Mouse (Mus musculus) embryonic facial prominence, embryonic 15.5 days (tissue): ENCODE measurements at regions not wholly inside any gene's neighbourhood (a gene's known extent, or its start where the extent isn't known, plus 50 kb on each side); places are given as distances from the start of the nearest gene placed in this dataset.

ENCODE experiments used
- ATAC-seq: fragments of 200-750 bp; cut with Nextera tagmentation; 2 replicates; pipeline ENCODE4 v1.8.0; 2017; ENCODE audit warnings: low read depth, moderate TSS enrichment; ENCODE audit not compliant: insufficient number of reproducible peaks, low FRiP score, low TSS enrichment
- H3K27ac ChIP-seq: fragments of 300-500 bp; sonication (generic); replicated peaks from 2 replicates; pipeline ENCODE4 v1.5.1; 2015; ENCODE audit warnings: mild to moderate bottlenecking, inconsistent platforms
- H3K27me3 ChIP-seq: fragments of 300-500 bp; sonication (generic); 2 replicates; pipeline ENCODE4 v1.6.1; 2015; ENCODE audit warnings: inconsistent platforms
- H3K36me3 ChIP-seq: fragments of 300-500 bp; sonication (generic); 2 replicates; pipeline ENCODE4 v1.6.1; 2015; ENCODE audit warnings: mild to moderate bottlenecking, inconsistent platforms
- H3K4me1 ChIP-seq: fragments of 300-500 bp; sonication (generic); 2 replicates; pipeline ENCODE4 v1.6.1; 2015; ENCODE audit warnings: inconsistent platforms
- H3K4me2 ChIP-seq: fragments of 300-500 bp; sonication (generic); replicated peaks from 2 replicates; pipeline ENCODE4 v1.6.1; 2015; ENCODE audit warnings: mild to moderate bottlenecking, inconsistent platforms
- H3K4me3 ChIP-seq: fragments of 300-500 bp; sonication (generic); replicated peaks from 2 replicates; pipeline ENCODE4 v1.5.1; 2015; ENCODE audit warnings: mild to moderate bottlenecking, inconsistent platforms
- H3K9ac ChIP-seq: fragments of 300-500 bp; sonication (generic); 2 replicates; pipeline ENCODE4 v1.6.1; 2015; ENCODE audit warnings: inconsistent platforms
- H3K9me3 ChIP-seq: fragments of 300-500 bp; sonication (generic); replicated peaks from 2 replicates; pipeline ENCODE4 v1.6.1; 2016; ENCODE audit warnings: inconsistent platforms
- WGBS: fragments of 180-500 bp; shearing (Covaris S2); methylation state at CpG from one replicate; pipeline ENCODE4 v1.1.7; 2015; 5-methylcytosine and 5-hydroxymethylcytosine counted together

- Histone ChIP-seq H3K9me3 (no peaks in the 10 kb centered on the region), H3K27ac (no peak overlapping the region; the same call in 1 of the 2 replicates), H3K4me1 (peaks cover 67% of the 10 kb centered on the region), H3K27me3 (no peaks in the 10 kb centered on the region), H3K9ac (no peak overlapping the region), H3K4me2 (no peak overlapping the region), H3K4me3 (no peak overlapping the region), H3K36me3 (no peaks in the 10 kb centered on the region)
- 36% methylated on average over 3 of the region's 3 CpGs for WGBS
- no peak for ATAC-seq
These were observed 71.8 kb downstream of the Zfp36l2 start for GRCm38 (mm10) chr17:84115957-84116339.

DNA sequence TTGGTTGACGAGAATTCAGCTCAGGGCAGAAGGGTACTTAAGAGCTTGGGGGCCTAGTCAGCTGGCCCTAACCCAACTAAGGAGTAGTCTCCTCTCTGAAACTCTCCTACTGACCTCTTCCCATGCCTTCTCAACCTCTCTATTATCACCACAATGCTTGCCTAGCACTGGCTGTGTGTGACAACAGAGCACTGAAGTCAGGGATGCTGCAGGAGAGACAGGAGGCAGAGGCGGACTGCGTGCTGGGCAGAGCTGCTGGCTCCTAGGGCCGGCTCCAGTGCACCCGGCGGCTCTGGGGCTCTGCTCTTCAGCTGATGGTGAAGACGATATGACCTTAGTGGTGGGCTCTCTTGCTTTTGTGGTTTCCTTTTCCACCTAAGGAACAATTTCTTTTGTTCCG, 72.6 kb downstream of the Zfp36l2 start:
- 0 out of 2 replicates have a peak overlapping the region, but pooled peaks have one; percentile 11 for H3K27ac ChIP-seq
- H3K9ac ChIP-seq: no peak overlapping the region
- no peaks in the 10 kb centered on the region for H3K27me3 ChIP-seq
- no peak overlapping the region for H3K4me2 ChIP-seq
- no peaks in the 10 kb centered on the region for H3K36me3 ChIP-seq
- peaks cover 73% of the 10 kb centered on the region for H3K4me1 ChIP-seq
- ATAC-seq: no peak
- H3K9me3 ChIP-seq: no peaks in the 10 kb centered on the region
- WGBS: 80% methylated on average over 8 of the region's 8 CpGs
- no peak overlapping the region for H3K4me3 ChIP-seq

DNA sequence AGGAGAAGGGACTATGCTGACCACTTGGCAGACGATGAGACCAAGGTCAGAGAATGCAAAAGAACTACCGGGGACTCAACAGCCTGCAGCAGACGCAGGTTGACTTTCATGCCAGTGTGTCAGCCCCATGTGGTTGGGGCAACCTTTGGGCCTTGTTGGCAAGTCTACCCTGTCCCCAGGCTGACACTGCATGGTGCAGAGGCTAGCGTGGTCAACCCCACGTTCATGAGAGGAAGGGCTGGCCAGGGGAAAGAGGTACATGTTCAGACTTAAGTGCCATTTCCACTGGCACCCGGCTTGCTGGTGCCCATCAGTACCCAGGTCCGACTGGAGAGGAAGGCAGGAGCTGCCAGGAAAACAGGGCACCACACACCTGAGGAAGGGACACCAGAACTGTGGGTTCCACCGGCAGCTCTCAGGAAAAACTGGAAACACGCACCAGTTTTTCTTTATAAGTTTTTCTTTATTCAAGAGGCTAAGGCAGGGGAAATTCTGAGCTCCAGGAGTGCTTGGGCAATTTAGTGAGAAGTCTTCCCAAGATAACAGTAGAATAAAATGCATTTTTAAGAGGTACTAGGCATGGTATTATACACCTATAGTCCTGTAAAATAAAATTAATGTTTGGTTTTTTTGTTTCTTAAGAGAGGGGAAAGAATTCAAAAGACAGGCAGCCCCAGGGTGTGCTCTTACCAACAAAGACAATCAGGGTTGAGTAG, 73.3 kb downstream of the Zfp36l2 start:
- 70% methylated on average over 9 of the region's 9 CpGs for WGBS
- Histone ChIP-seq H3K36me3 (no peaks in the 10 kb centered on the region), H3K4me1 (peaks cover 77% of the 10 kb centered on the region), H3K27ac (peak overlapping the region; percentile 45; the same call in 1 of the 2 replicates), H3K9ac (no peak overlapping the region), H3K4me2 (no peak overlapping the region), H3K27me3 (no peaks in the 10 kb centered on the region), H3K9me3 (no peaks in the 10 kb centered on the region), H3K4me3 (no peak overlapping the region)
- ATAC-seq: no peak

DNA sequence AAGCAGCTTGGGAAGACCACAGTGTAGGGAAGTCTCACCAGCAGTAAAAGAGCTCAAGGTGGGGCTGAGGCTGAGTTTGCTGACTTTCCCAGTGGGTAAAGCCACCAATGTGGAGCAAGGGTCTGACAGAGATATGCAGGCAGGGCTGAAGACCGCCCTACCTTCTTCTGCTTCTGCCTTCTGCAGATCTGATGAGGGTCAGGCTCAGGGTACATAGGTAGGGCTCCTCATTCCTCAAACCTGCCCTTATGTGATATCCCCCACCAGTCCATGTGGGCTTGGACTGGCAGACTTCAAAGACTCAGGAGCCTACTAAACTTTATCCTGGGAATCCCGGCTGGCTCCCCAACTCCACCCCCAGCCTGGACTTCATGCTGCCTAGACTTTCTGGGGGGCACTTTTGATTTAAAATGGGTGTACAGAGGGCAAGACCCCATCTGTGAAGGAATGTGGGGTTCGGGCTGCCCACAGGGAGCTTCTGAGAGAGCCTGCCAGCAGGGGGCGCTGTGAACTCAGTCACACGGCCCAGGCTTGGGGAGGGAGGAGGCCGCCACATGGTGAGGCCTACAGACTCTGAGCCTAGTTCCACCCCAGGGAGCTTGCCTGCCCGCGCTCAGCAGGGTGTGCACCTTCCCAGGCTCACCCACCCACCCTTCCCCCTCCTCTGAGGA, 74.0 kb downstream of the Zfp36l2 start:
- Histone ChIP-seq H3K4me1 (peaks cover 74% of the 10 kb centered on the region), H3K9ac (no peak overlapping the region), H3K27ac (peak overlapping the region; percentile 89; the same call in 1 of the 2 replicates), H3K4me2 (no peak overlapping the region), H3K36me3 (no peaks in the 10 kb centered on the region), H3K9me3 (no peaks in the 10 kb centered on the region), H3K27me3 (no peaks in the 10 kb centered on the region), H3K4me3 (no peak overlapping the region)
- peak; percentile 43; the same call in 1 of the 2 replicates for ATAC-seq
- WGBS: 19% methylated on average over 8 of the region's 8 CpGs

DNA sequence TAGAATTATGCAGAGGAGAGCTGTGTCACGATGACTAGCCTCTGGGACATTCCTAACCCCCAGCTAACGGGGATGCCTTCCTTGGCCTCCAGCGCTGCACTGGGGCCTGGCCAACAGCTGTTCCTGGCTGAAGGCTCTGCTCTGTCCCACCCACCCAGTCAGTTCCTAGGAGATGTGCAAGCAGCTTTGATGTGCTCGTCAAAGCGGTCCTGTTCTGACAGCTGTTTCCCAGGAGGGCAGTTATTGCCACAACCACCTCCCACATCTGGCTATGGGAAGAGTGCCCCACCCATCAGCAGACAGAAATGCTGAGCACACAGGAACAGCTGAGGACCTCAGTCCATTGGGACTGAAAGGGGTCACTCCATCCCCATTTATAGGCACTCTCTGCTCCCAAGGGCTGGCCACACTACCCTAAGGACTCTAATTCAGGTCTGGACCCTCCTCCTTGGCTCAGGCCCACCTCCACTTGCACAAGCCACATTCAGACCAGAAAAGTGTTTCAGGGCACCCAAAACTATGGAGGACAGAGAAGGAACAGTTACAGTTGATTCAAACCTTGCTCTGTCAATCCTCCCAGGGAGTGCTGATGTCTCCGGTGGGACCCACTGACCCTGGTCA, 75.2 kb downstream of the Zfp36l2 start:
- no peak overlapping the region for H3K9ac ChIP-seq

GRCm38 (mm10) chr17:84111787-84112370, 75.9 kb downstream of the Zfp36l2 start:
- Histone ChIP-seq H3K27me3 (no peaks in the 10 kb centered on the region), H3K36me3 (no peaks in the 10 kb centered on the region), H3K4me1 (peaks cover 61% of the 10 kb centered on the region), H3K9me3 (no peaks in the 10 kb centered on the region), H3K4me2 (0 out of 2 replicates have a peak overlapping the region, but pooled peaks have one; percentile 3), H3K4me3 (no peak overlapping the region), H3K27ac (peak overlapping the region; percentile 89), H3K9ac (no peak overlapping the region)
- no peak for ATAC-seq
- 54% methylated on average over 10 of the region's 10 CpGs for WGBS

More for the DNA sequence above, 75.2 kb downstream of the Zfp36l2 start:
- H3K27me3 ChIP-seq: no peaks in the 10 kb centered on the region
- peak; percentile 45; the same call in 1 of the 2 replicates for ATAC-seq
- no peaks in the 10 kb centered on the region for H3K36me3 ChIP-seq
- peaks cover 61% of the 10 kb centered on the region for H3K4me1 ChIP-seq
- H3K9me3 ChIP-seq: no peaks in the 10 kb centered on the region
- 22% methylated on average over 6 of the region's 6 CpGs for WGBS
- H3K4me3 ChIP-seq: no peak overlapping the region
- 0 out of 2 replicates have a peak overlapping the region, but pooled peaks have one; percentile 3 for H3K4me2 ChIP-seq
- H3K27ac ChIP-seq: peak overlapping the region; percentile 89

DNA sequence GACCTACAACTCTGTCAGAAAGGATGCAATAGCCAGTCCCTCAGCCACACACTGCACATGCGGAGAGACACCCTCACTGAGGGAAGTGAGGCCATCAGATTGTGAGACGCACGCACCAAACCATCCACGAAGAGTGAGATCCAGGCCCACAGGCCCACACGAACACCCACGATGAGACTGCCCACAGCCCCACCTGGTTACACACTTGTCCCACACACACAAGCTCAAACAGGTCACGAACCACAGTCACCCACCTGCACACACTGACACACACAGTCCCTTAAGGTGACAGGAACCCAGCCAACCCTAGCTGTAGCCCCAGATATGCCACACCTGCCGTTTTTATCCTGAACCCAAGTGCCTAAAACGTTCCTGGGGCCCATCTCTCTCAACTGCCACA, 76.8 kb downstream of the Zfp36l2 start:
- Histone ChIP-seq H3K9ac (no peak overlapping the region), H3K27ac (peak overlapping the region; percentile 84), H3K4me2 (no peak overlapping the region), H3K4me3 (no peak overlapping the region), H3K27me3 (no peaks in the 10 kb centered on the region), H3K36me3 (no peaks in the 10 kb centered on the region), H3K9me3 (no peaks in the 10 kb centered on the region), H3K4me1 (peaks cover 54% of the 10 kb centered on the region)
- no peak for ATAC-seq
- WGBS: 86% methylated on average over 9 of the region's 9 CpGs

DNA sequence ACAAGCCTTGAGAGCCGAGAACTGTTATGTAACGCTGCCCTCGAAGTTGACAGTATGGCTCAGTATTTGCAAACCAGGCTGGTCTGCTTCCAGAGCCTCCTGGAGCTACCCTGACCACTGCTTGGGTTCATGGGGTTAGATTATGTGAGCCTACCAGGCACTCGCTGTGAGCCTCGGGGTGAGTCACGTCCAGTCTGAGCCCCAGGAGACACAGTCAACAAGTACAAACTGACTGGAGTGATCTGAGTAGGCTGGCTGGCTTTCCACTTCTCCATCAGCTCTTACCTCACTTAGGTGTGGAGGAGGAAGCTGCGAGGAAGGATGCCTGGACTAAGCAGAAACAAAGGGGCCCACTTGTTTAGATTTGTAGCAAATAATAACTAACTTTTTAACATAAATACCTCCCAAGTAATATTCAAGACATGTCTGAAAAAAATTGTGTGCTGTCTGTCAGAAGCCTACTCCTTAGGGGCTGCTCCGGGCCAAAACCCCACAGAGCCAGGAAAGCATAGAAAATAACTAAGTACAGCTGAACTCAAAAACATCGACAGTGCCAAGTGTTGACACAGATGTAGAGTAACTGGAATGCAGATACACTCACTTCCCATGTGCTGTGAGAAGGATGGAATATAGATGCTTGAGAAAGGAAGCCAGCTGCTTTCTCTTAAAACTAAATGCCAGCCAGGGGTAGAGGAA, 77.6 kb downstream of the Zfp36l2 start:
- no peak overlapping the region for H3K9ac ChIP-seq
- peak overlapping the region; percentile 84 for H3K27ac ChIP-seq
- 0 out of 2 replicates have a peak, but pooled peaks have one; percentile 35 for ATAC-seq
- H3K4me1 ChIP-seq: peaks cover 48% of the 10 kb centered on the region
- no peaks in the 10 kb centered on the region for H3K27me3 ChIP-seq
- H3K36me3 ChIP-seq: no peaks in the 10 kb centered on the region
- 59% methylated on average over 9 of the region's 9 CpGs for WGBS
- no peaks in the 10 kb centered on the region for H3K9me3 ChIP-seq
- no peak overlapping the region for H3K4me3 ChIP-seq
- no peak overlapping the region for H3K4me2 ChIP-seq

GRCm38 (mm10) chr17:84107946-84108686, 79.6 kb downstream of the Zfp36l2 start:
- H3K9ac ChIP-seq: no peak overlapping the region
- H3K27ac ChIP-seq: no peak overlapping the region
- no peaks in the 10 kb centered on the region for H3K36me3 ChIP-seq
- no peak overlapping the region for H3K4me2 ChIP-seq
- H3K9me3 ChIP-seq: no peaks in the 10 kb centered on the region
- no peak for ATAC-seq
- no peak overlapping the region for H3K4me3 ChIP-seq
- WGBS: 85% methylated on average over 8 of the region's 8 CpGs
- H3K27me3 ChIP-seq: no peaks in the 10 kb centered on the region
- peaks cover 37% of the 10 kb centered on the region for H3K4me1 ChIP-seq

DNA sequence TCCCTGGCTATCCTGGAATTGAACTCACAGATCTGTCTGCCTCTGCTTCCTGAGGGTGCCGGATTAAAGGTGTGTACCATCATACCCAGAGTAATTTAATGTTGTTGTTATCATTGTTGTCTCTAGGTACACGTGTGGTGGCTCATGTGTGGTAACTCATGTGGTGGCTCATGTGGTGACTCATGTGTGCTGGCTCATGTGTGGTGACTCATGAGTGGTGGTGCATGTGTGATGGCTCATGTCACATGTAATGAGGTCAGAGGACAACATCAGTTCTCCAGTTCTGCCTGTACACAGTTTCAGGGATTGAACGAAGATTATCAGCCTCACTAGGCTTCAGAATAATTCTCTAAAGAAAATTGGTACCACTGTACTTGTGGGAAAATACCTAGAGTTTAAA, 80.2 kb downstream of the Zfp36l2 start:
- 80% methylated on average over 3 of the region's 3 CpGs for WGBS
- ATAC-seq: no peak
- Histone ChIP-seq H3K4me2 (no peak overlapping the region), H3K4me3 (no peak overlapping the region), H3K27me3 (no peaks in the 10 kb centered on the region), H3K27ac (no peak overlapping the region), H3K4me1 (peaks cover 31% of the 10 kb centered on the region), H3K9ac (no peak overlapping the region), H3K9me3 (no peaks in the 10 kb centered on the region), H3K36me3 (no peaks in the 10 kb centered on the region)
